Mouse (Mus musculus): ENCODE results near the gene Epb41l1. TPM values are rescaled to one million over a fixed set of nuclear protein-coding genes. Genes with fewer than 3 reads are reported as not detected.

Gene Epb41l1
- 2.3 TPM for polyA plus RNA-seq (2014; fragmentation: Illumina TruSeq; extraction: RNeasy Lipid Tissue Mini Kit (QIAGEN cat#74804); ENCODE audit: low replicate concordance)

GRCm38 (mm10) chr2:156420694-156421380 lies at the start of gene Epb41l1:
Epb41l1 (plus strand) TSS chr2:156420909.

GRCm38 (mm10) chr2:156547123-156547891 lies 126.6 kb downstream of the Epb41l1 start, which contains the start of gene Aar2:
Aar2 (plus strand) TSS chr2:156547584.

Other genes with a start within 250 kb of the Epb41l1 start
- 688 TPM for gene Rbm39, start 240.7 kb upstream of the Epb41l1 start, polyA plus RNA-seq (2014; fragmentation: Illumina TruSeq; extraction: RNeasy Lipid Tissue Mini Kit (QIAGEN cat#74804); ENCODE audit: low replicate concordance)
- 7.0 TPM for gene Phf20, start 224.4 kb upstream of the Epb41l1 start, polyA plus RNA-seq (2014; fragmentation: Illumina TruSeq; extraction: RNeasy Lipid Tissue Mini Kit (QIAGEN cat#74804); ENCODE audit: low replicate concordance)
- 0.85 TPM for gene Cnbd2, start 108.6 kb upstream of the Epb41l1 start, polyA plus RNA-seq (2014; fragmentation: Illumina TruSeq; extraction: RNeasy Lipid Tissue Mini Kit (QIAGEN cat#74804); ENCODE audit: low replicate concordance)
- not detected for gene Scand1, start 108.2 kb upstream of the Epb41l1 start, polyA plus RNA-seq (2014; fragmentation: Illumina TruSeq; extraction: RNeasy Lipid Tissue Mini Kit (QIAGEN cat#74804); ENCODE audit: low replicate concordance)
- 3.1 TPM for gene Aar2, start 126.7 kb downstream of the Epb41l1 start, polyA plus RNA-seq (2014; fragmentation: Illumina TruSeq; extraction: RNeasy Lipid Tissue Mini Kit (QIAGEN cat#74804); ENCODE audit: low replicate concordance)
- 3.0 TPM for gene Dlgap4, start 192.8 kb downstream of the Epb41l1 start, polyA plus RNA-seq (2014; fragmentation: Illumina TruSeq; extraction: RNeasy Lipid Tissue Mini Kit (QIAGEN cat#74804); ENCODE audit: low replicate concordance)

Data from small intestine, adult 10 weeks (tissue).